Mouse (Mus musculus) stomach, postnatal 0 days (tissue): ENCODE results near the gene Tomm7. TPM values are rescaled to one million over a fixed set of nuclear protein-coding genes. Genes with fewer than 3 reads are reported as not detected.

ENCODE experiments used
- ATAC-seq: fragments of 200-750 bp; cut with Nextera tagmentation; 2 replicates; pipeline ENCODE4 v1.8.0; 2017; ENCODE audit not compliant: low FRiP score, low TSS enrichment
- DNase-seq: peaks from one replicate; pipeline ENCODE4 v3.0.0-alpha.2; 2016; ENCODE audit warnings: low spot score
- H3K27ac ChIP-seq: fragments of 300-500 bp; sonication (generic); replicated peaks from 2 replicates; pipeline ENCODE4 v1.5.1; 2014; ENCODE audit warnings: mild to moderate bottlenecking, control low read depth
- H3K27me3 ChIP-seq: fragments of 300-500 bp; sonication (generic); 2 replicates; pipeline ENCODE4 v1.6.1; 2014; ENCODE audit warnings: low read length; ENCODE audit not compliant: control insufficient read depth, insufficient read depth
- H3K36me3 ChIP-seq: fragments of 300-500 bp; sonication (generic); 2 replicates; pipeline ENCODE4 v1.6.1; 2014; ENCODE audit warnings: low read length, mixed read lengths; ENCODE audit not compliant: control insufficient read depth, insufficient read depth
- H3K4me1 ChIP-seq: fragments of 300-500 bp; sonication (generic); replicated peaks from 2 replicates; pipeline ENCODE4 v1.6.1; 2014; ENCODE audit warnings: antibody characterized with exemption; ENCODE audit not compliant: control insufficient read depth, insufficient read depth
- H3K4me2 ChIP-seq: fragments of 300-500 bp; sonication (generic); replicated peaks from 2 replicates; pipeline ENCODE4 v1.6.1; 2014; ENCODE audit warnings: low read depth, mild to moderate bottlenecking, control low read depth, moderate library complexity
- H3K4me3 ChIP-seq: fragments of 300-500 bp; sonication (generic); 2 replicates; pipeline ENCODE4 v1.5.1; 2014; ENCODE audit warnings: low read depth, low read length, control low read depth
- H3K9ac ChIP-seq: fragments of 300-500 bp; sonication (generic); 2 replicates; pipeline ENCODE4 v1.6.1; 2014; ENCODE audit warnings: mild to moderate bottlenecking, low read length, control low read depth, mixed read lengths
- H3K9me3 ChIP-seq: fragments of 300-500 bp; sonication (generic); 2 replicates; pipeline ENCODE4 v1.6.1; 2016; ENCODE audit warnings: low read length; ENCODE audit not compliant: control insufficient read depth
- CTCF ChIP-seq: IDR thresholded peaks from 2 replicates; pipeline ENCODE4 v1.5.1; 2016; ENCODE audit warnings: antibody characterized with exemption, low read depth, mild to moderate bottlenecking, moderate library complexity
- EP300 ChIP-seq: optimal IDR thresholded peaks from 2 replicates; pipeline ENCODE3; 2016; ENCODE audit warnings: antibody characterized with exemption
- WGBS: fragments of 180-500 bp; shearing (Covaris S2); extraction: QIAGEN DNeasy Blood & Tissue Kit; methylation state at CpG from one replicate; pipeline ENCODE4 v1.1.7; 2014; 5-methylcytosine and 5-hydroxymethylcytosine counted together
- polyA plus RNA-seq: library from polyadenylated mRNA; unstranded; fragments of >200 nt; fragmentation: Nextera tagmentation; extraction: Ambion mirVana; gene quantifications from 2 replicates; pipeline ENCODE4 v1.2.1, GENCODE M21; 2015

Gene Tomm7
- 111 and 117 TPM in 2 replicates for polyA plus RNA-seq

- TF ChIP-seq CTCF (peak; percentile 54), EP300 (no peak)
- Histone ChIP-seq H3K27ac (peak within 1 kb of the TSS; percentile 87), H3K36me3 (no peaks in the 10 kb centered on the region), H3K9me3 (no peaks in the 10 kb centered on the region), H3K4me1 (no peaks in the 10 kb centered on the region), H3K4me3 (peak within 1 kb of the TSS; percentile 68), H3K9ac (peak within 1 kb of the TSS; percentile 68), H3K4me2 (peak within 1 kb of the TSS; percentile 58), H3K27me3 (no peaks in the 10 kb centered on the region)
- DNase-seq, result peak; percentile 97
- under 1% methylated on average over 44 of the region's 44 CpGs for WGBS
- peak; percentile 97 for ATAC-seq
Measured at GRCm38 (mm10) chr5:23843674-23844530, at the start of gene Tomm7. Tomm7 (minus strand) TSS chr5:23844161.

GRCm38 (mm10) chr5:23893156-23893863, 49.3 kb upstream of the Tomm7 start:
- no peaks in the 10 kb centered on the region for H3K4me1 ChIP-seq
- no peak for ATAC-seq
- TF ChIP-seq CTCF (no peak), EP300 (no peak)
- no peak overlapping the region for H3K4me2 ChIP-seq
- H3K9me3 ChIP-seq, result no peaks in the 10 kb centered on the region
- H3K27me3 ChIP-seq, result no peaks in the 10 kb centered on the region
- H3K9ac ChIP-seq, result no peak overlapping the region
- no peak overlapping the region for H3K4me3 ChIP-seq
- 71% methylated on average over 5 of the region's 5 CpGs for WGBS
- DNase-seq, result no peak
- H3K36me3 ChIP-seq, result no peaks in the 10 kb centered on the region
- no peak overlapping the region for H3K27ac ChIP-seq

GRCm38 (mm10) chr5:23890734-23891133, 46.8 kb upstream of the Tomm7 start:
- TF ChIP-seq CTCF (peak; percentile 71), EP300 (no peak)
- Histone ChIP-seq H3K4me3 (no peak overlapping the region), H3K36me3 (no peaks in the 10 kb centered on the region), H3K4me2 (no peak overlapping the region), H3K9ac (no peak overlapping the region), H3K27me3 (no peaks in the 10 kb centered on the region), H3K4me1 (no peaks in the 10 kb centered on the region), H3K9me3 (no peaks in the 10 kb centered on the region), H3K27ac (no peak overlapping the region)
- DNase-seq (peak; percentile 54), ATAC-seq (no peak)
- WGBS, result 43% methylated on average over 9 of the region's 10 CpGs

GRCm38 (mm10) chr5:23889461-23889860, 45.5 kb upstream of the Tomm7 start:
- H3K4me1 ChIP-seq, result no peaks in the 10 kb centered on the region
- ATAC-seq (no peak), DNase-seq (no peak)
- peak; percentile 30; the same call in 1 of the 2 replicates for TF ChIP-seq CTCF
- no peak for TF ChIP-seq EP300
- H3K9ac ChIP-seq, result no peak overlapping the region
- H3K9me3 ChIP-seq, result no peaks in the 10 kb centered on the region
- H3K27ac ChIP-seq, result no peak overlapping the region
- H3K4me3 ChIP-seq, result no peak overlapping the region
- H3K36me3 ChIP-seq, result no peaks in the 10 kb centered on the region
- WGBS, result 76% methylated on average over 4 of the region's 4 CpGs
- H3K4me2 ChIP-seq, result no peak overlapping the region
- no peaks in the 10 kb centered on the region for H3K27me3 ChIP-seq

GRCm38 (mm10) chr5:23887111-23887510, 43.1 kb upstream of the Tomm7 start:
- TF ChIP-seq EP300 (no peak), CTCF (no peak)
- H3K36me3 ChIP-seq, result no peaks in the 10 kb centered on the region
- H3K4me2 ChIP-seq, result no peak overlapping the region
- no peak overlapping the region for H3K4me3 ChIP-seq
- 60% methylated on average over 3 of the region's 3 CpGs for WGBS
- DNase-seq (no peak), ATAC-seq (no peak)
- H3K4me1 ChIP-seq, result no peaks in the 10 kb centered on the region
- no peak overlapping the region for H3K9ac ChIP-seq
- H3K27ac ChIP-seq, result no peak overlapping the region
- no peaks in the 10 kb centered on the region for H3K27me3 ChIP-seq
- H3K9me3 ChIP-seq, result no peaks in the 10 kb centered on the region

- no peaks in the 10 kb centered on the region for H3K9me3 ChIP-seq
- no peak overlapping the region for H3K4me3 ChIP-seq
- TF ChIP-seq CTCF, result no peak
- TF ChIP-seq EP300, result no peak
- H3K9ac ChIP-seq, result no peak overlapping the region
- WGBS, result 45% methylated on average over 5 of the region's 5 CpGs
- H3K36me3 ChIP-seq, result no peaks in the 10 kb centered on the region
- no peaks in the 10 kb centered on the region for H3K27me3 ChIP-seq
- ATAC-seq (0 out of 2 replicates have a peak, but pooled peaks have one; percentile 38), DNase-seq (no peak)
- H3K4me1 ChIP-seq, result no peaks in the 10 kb centered on the region
- no peak overlapping the region for H3K4me2 ChIP-seq
- no peak overlapping the region for H3K27ac ChIP-seq
Measured at GRCm38 (mm10) chr5:23874457-23874856, 30.5 kb upstream of the Tomm7 start.
